Mouse (Mus musculus) B cell, adult 2 months (primary cell): Measurements from ENCODE around the gene Rars.
A peak's percentile ranks its signal among the peaks of the same experiment; 100 is the strongest.
"Not testable (repeated sequence)": the region's sequence is repeated elsewhere in the genome, so short reads cannot be mapped to it uniquely, and the experiment has no call there.

Source experiments
- DNase-seq, 2 experiments: peaks; one replicate each; pipeline ENCODE4 v3.0.0; 2022

Rars gene

GRCm38 (mm10) chr11:35834022-35834760, at the start of gene Rars:
Rars (minus strand) TSS chr11:35834506.
- peak; percentile 96 to 97 for DNase-seq

GRCm38 (mm10) chr11:35882777-35883176, 48.5 kb upstream of the Rars start:
- no peak for DNase-seq

- DNase-seq = no peak
These were observed 44.2 kb upstream of the Rars start for GRCm38 (mm10) chr11:35878559-35878897.

GRCm38 (mm10) chr11:35877651-35878558, 43.6 kb upstream of the Rars start:
- no peak for DNase-seq

- no peak for DNase-seq
These were observed 39.4 kb upstream of the Rars start for GRCm38 (mm10) chr11:35873624-35874244.

- no peak for DNase-seq
These were observed 36.7 kb upstream of the Rars start for GRCm38 (mm10) chr11:35870961-35871360.

- DNase-seq = no peak
These were observed 31.8 kb upstream of the Rars start for GRCm38 (mm10) chr11:35866140-35866539.

- no peak for DNase-seq
These were observed 30.8 kb upstream of the Rars start for GRCm38 (mm10) chr11:35864981-35865604.

- DNase-seq = no peak
These were observed 29.3 kb upstream of the Rars start for GRCm38 (mm10) chr11:35863653-35864052.

GRCm38 (mm10) chr11:35857395-35858067, 23.2 kb upstream of the Rars start:
- no peak for DNase-seq

GRCm38 (mm10) chr11:35856359-35857040, 22.2 kb upstream of the Rars start:
- no peak for DNase-seq

GRCm38 (mm10) chr11:35855567-35855966, 21.3 kb upstream of the Rars start:
- no peak for DNase-seq

- DNase-seq = no peak
These were observed 20.6 kb upstream of the Rars start for GRCm38 (mm10) chr11:35854941-35855340.

GRCm38 (mm10) chr11:35853651-35854050, 19.3 kb upstream of the Rars start:
- no peak for DNase-seq

- peak; percentile 77 to 78 for DNase-seq
These were observed 18.4 kb upstream of the Rars start for GRCm38 (mm10) chr11:35852731-35853130.

GRCm38 (mm10) chr11:35844299-35844698, 10.0 kb upstream of the Rars start:
- no peak for DNase-seq

GRCm38 (mm10) chr11:35842560-35842959, 8.3 kb upstream of the Rars start:
- DNase-seq = peak in 1 of 2 experiments; percentile 16

- peak; percentile 69 to 71 for DNase-seq
These were observed 7.5 kb upstream of the Rars start for GRCm38 (mm10) chr11:35841738-35842325.

- not testable (repeated sequence) for DNase-seq
These were observed 6.5 kb upstream of the Rars start for GRCm38 (mm10) chr11:35840806-35841205.

GRCm38 (mm10) chr11:35840282-35840681, 6.0 kb upstream of the Rars start:
- peak; percentile 59 to 60 for DNase-seq
